Mouse (Mus musculus) heart, postnatal 0 days (tissue): Measurements from ENCODE around the gene E130114P18Rik.

Experiments used
- CTCF ChIP-seq: IDR thresholded peaks from 2 replicates; pipeline ENCODE4 v1.5.1; 2016; ENCODE audit warnings: antibody characterized with exemption, control low read depth, low read depth
- EP300 ChIP-seq: IDR thresholded peaks from 2 replicates; pipeline ENCODE4 v1.6.1; 2016; ENCODE audit warnings: antibody characterized with exemption, low read depth

DNA sequence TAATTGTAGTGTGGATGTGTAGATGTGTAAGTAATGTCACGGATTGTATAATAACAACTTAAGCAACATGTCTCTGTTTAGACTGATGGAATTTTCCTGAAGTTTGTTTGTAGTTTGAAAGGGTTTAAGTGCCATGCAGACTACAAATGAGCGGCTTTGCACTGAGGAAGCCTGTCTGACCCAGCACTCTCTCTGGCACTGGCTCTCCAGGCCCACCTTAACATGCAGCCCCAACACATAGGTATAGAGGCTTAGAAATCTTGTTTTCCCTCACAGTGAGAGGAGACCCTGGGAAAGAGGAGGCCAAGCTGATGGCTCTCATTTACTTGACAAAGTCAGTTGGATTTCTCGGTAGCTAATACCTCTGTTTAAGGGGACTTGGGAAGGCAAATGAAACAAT, 19.2 kb downstream of the E130114P18Rik start:
- TF ChIP-seq CTCF (no peak), EP300 (no peak)
